Mouse (Mus musculus): ENCODE measurements around the gene Lepr. TPM values are rescaled to one million over a fixed set of nuclear protein-coding genes. Genes with fewer than 3 reads are reported as not detected.
"Not testable (repeated sequence)": the region's sequence is repeated elsewhere in the genome, so short reads cannot be mapped to it uniquely, and the experiment has no call there.

The Lepr gene
- polyA plus RNA-seq, 1 experiment from 2014 or later: 2.0 TPM

DNA sequence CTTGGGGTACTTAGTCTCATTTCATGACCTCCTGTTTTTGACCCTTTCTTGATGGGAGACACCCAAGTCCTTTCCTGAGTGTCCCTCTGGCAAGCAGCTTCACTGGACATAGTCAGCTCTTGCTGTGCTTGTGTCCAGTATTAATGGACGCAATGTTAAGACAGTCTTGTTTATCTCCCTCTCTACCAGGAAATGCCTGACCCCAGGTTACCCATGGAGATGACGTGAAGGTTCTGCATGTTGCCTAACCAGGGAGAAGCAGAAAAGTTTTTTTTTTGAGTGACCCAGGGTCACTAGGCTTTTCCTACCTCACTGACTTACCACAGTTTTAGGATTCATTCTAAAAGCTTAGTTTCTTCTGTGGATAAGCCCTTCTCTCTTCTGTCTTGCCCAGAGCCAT lies 24.8 kb downstream of the Lepr start:
- H3K4me1 ChIP-seq: no peaks in the 10 kb centered on the region
- no peaks in the 10 kb centered on the region for H3K27me3 ChIP-seq
- no peak overlapping the region for H3K9ac ChIP-seq
- no peaks in the 10 kb centered on the region for H3K9me3 ChIP-seq
- H3K4me3 ChIP-seq (replicated peaks): no peak overlapping the region
- no peaks in the 10 kb centered on the region for H3K36me3 ChIP-seq (replicated peaks)
- no peak overlapping the region for H3K27ac ChIP-seq
- no peak for ATAC-seq (ENCODE audit: low FRiP score)
- H3K4me2 ChIP-seq: no peak overlapping the region
- WGBS: 86% methylated on average over 2 of the region's 2 CpGs

DNA sequence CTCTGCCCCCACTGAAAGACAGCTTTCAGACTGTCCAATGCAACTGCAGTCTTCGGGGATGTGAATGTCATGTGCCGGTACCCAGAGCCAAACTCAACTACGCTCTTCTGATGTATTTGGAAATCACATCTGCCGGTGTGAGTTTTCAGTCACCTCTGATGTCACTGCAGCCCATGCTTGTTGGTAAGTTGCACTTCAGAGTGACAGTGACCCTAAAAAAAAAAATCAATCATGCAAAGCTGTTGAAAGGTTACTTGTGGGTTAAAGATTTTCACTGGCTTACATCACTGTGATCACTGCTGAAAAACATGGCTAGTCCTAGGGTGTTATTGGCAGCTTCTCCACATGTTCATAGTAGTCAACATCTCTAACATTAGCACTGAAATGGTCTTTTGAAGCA lies 28.3 kb downstream of the Lepr start:
- WGBS: 94% methylated on average over 4 of the region's 4 CpGs
- no peaks in the 10 kb centered on the region for H3K4me1 ChIP-seq
- ATAC-seq (ENCODE audit: low FRiP score): no peak
- H3K27me3 ChIP-seq: no peaks in the 10 kb centered on the region
- no peaks in the 10 kb centered on the region for H3K36me3 ChIP-seq (replicated peaks)
- H3K4me3 ChIP-seq (replicated peaks): no peak overlapping the region
- H3K4me2 ChIP-seq: no peak overlapping the region
- no peak overlapping the region for H3K9ac ChIP-seq
- no peak overlapping the region for H3K27ac ChIP-seq
- no peaks in the 10 kb centered on the region for H3K9me3 ChIP-seq

DNA sequence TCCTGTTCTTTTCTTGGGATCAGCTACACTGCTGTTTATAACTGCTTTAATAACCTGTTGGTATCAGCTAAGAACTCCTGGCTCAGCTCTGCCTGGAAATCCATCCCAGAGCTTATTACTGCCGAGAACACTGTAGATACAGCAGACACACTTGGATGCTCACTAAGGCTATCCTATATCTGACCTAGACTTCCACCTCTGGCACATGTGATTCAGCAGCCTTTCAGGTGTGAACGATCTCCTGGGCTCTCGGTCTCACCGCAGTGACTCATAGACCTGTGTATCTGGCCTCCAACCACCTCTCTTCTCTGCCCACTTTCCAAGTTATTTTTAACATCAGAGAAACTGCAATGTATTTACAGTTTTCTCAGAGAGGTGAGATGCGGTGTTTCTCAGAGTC lies 43.3 kb downstream of the Lepr start:
- H3K4me3 ChIP-seq (replicated peaks): no peak overlapping the region
- H3K9ac ChIP-seq: no peak overlapping the region
- no peaks in the 10 kb centered on the region for H3K4me1 ChIP-seq
- no peak for ATAC-seq (ENCODE audit: low FRiP score)
- 95% methylated on average over 5 of the region's 5 CpGs for WGBS
- H3K9me3 ChIP-seq: no peaks in the 10 kb centered on the region
- no peaks in the 10 kb centered on the region for H3K27me3 ChIP-seq
- no peak overlapping the region for H3K4me2 ChIP-seq
- no peaks in the 10 kb centered on the region for H3K36me3 ChIP-seq (replicated peaks)
- H3K27ac ChIP-seq: no peak overlapping the region

DNA sequence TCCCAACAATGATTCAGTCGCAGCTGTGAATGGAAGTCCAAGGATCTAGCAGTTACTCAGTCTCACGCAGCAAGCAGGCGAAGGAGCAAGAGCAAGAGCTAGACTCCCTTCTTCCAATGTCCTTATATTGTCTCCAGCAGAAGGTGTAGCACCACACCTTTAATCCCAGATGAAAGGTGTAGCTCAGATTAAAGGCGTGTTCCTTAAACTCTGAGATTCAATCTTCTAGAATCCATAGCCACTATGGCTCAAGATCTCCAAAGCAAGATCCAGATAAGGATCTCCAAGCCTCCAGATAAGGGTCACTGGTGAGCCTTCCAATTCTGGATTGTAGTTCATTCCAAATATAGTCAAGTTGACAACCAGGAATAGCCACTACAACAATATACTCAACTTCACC lies 126.7 kb downstream of the Lepr start, which contains the start of gene B020004J07Rik:
B020004J07Rik (minus strand) TSS at position 101 of the 400 bp plus-strand sequence.
- not testable (repeated sequence) for H3K36me3 ChIP-seq (replicated peaks); H3K4me3 ChIP-seq (replicated peaks); H3K9me3 ChIP-seq; H3K9ac ChIP-seq; H3K27ac ChIP-seq; H3K4me2 ChIP-seq; H3K4me1 ChIP-seq; H3K27me3 ChIP-seq; ATAC-seq (ENCODE audit: low FRiP score)
- 97% methylated on average over 4 of the region's 4 CpGs for WGBS

DNA sequence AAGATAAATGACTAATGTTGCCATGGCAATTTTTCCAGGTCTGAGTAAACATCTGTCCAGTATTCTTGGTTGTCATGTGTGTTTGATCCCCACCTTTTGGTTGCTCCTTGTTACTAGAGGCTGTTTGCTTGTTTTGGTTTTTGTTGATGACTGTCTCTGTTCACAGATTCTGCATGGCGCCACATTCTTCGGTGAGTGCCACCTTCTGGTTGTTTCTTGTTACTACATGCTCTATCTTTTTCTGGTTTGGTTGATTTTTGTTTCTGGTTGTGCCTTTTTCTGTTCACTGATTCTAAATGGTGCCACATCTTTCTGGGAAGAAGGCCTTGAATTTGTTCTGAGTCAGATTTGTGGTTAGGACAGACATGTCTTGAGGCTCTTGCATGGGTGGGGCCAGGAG lies 133.7 kb downstream of the Lepr start:
- no peaks in the 10 kb centered on the region for H3K27me3 ChIP-seq
- peaks cover 17% of the 10 kb centered on the region for H3K9me3 ChIP-seq
- whole genome bisulfite sequencing: 63% methylated on average over 2 of the region's 2 CpGs
- H3K4me1 ChIP-seq: no peaks in the 10 kb centered on the region
- H3K9ac ChIP-seq: no peak overlapping the region
- H3K36me3 ChIP-seq (replicated peaks): no peaks in the 10 kb centered on the region; the same call in 1 of the 2 replicates
- no peak overlapping the region for H3K4me2 ChIP-seq
- ATAC-seq (ENCODE audit: low FRiP score): no peak
- H3K27ac ChIP-seq: no peak overlapping the region
- H3K4me3 ChIP-seq (replicated peaks): no peak overlapping the region

DNA sequence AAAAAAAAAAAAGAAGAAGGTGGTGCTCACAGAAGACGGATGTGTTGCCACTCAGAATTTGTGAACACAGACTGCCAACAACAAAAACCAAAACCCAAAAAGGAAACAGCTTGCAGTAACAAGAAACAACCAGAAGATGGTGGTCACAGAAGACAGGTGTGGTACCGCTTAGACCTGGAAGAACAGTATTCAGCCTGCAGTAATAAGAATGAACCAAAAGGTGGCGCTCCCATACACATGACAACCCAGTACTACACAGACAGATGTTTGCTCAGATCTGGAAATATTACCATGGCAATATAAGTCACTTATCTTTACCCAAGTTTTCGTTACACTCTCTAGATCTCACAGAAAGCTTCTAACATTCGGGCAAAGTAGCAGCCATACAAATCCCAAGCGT lies 143.7 kb downstream of the Lepr start:
- WGBS: 46% methylated on average over 6 of the region's 6 CpGs
- H3K4me1 ChIP-seq: no peaks in the 10 kb centered on the region
- no peaks in the 10 kb centered on the region for H3K27me3 ChIP-seq
- H3K27ac ChIP-seq: no peak overlapping the region
- no peak overlapping the region for H3K9ac ChIP-seq
- H3K36me3 ChIP-seq (replicated peaks): no peaks in the 10 kb centered on the region
- H3K4me3 ChIP-seq (replicated peaks): no peak overlapping the region
- H3K4me2 ChIP-seq: no peak overlapping the region
- H3K9me3 ChIP-seq: no peaks in the 10 kb centered on the region
- ATAC-seq (ENCODE audit: low FRiP score): no peak

DNA sequence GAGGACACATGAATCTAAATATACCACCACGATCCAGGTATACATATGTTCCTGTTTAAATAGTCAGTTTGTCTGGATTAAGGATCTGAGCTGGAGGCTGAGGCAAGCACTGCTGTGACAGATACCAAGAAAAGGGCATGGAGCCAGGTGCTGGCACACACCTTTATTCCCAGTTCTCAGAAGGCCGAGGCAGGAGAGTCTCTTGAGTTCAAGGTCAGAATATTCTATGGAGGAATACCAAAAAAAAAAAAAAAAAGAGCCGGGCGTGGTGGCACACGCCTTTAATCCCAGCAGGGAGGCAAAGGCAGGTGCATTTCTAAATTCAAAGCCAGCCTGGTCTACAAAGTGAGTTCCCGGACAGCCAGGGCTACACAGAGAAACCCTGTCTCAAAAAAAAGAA lies 145.1 kb downstream of the Lepr start:
- WGBS: 91% methylated on average over 6 of the region's 6 CpGs
- no peak for ATAC-seq (ENCODE audit: low FRiP score)
- Histone ChIP-seq H3K4me2 (no peak overlapping the region), H3K4me1 (no peaks in the 10 kb centered on the region), H3K27ac (no peak overlapping the region), H3K27me3 (no peaks in the 10 kb centered on the region), H3K9ac (no peak overlapping the region), H3K4me3 (replicated peaks) (no peak overlapping the region), H3K9me3 (no peaks in the 10 kb centered on the region), H3K36me3 (replicated peaks) (no peaks in the 10 kb centered on the region)

Other genes with a start within 250 kb of the Lepr start
- gene Dnajc6, start 220.8 kb upstream of the Lepr start, polyA plus RNA-seq (2016; fragmentation: Nextera tagmentation; extraction: Ambion mirVana): 8.7 and 11.0 TPM in 2 replicates
- gene Leprot, start 69.7 kb upstream of the Lepr start, polyA plus RNA-seq (2016; fragmentation: Nextera tagmentation; extraction: Ambion mirVana): 62.8 and 63.9 TPM in 2 replicates
- gene B020004J07Rik, start 126.6 kb downstream of the Lepr start, polyA plus RNA-seq (2016; fragmentation: Nextera tagmentation; extraction: Ambion mirVana): not detected in 2 replicates
- not detected in 2 replicates for gene C130073F10Rik, start 176.4 kb downstream of the Lepr start, polyA plus RNA-seq (2016; fragmentation: Nextera tagmentation; extraction: Ambion mirVana)
- gene Gm12800, start 191.7 kb downstream of the Lepr start, polyA plus RNA-seq (2016; fragmentation: Nextera tagmentation; extraction: Ambion mirVana): not detected in 2 replicates
- not detected in 2 replicates for gene Gm12794, start 223.0 kb downstream of the Lepr start, polyA plus RNA-seq (2016; fragmentation: Nextera tagmentation; extraction: Ambion mirVana)

All from forebrain, embryonic 12.5 days (tissue).